Mouse (Mus musculus): Measurements from ENCODE around the gene Gm21719.
"Not testable (repeated sequence)": the region's sequence is repeated elsewhere in the genome, so short reads cannot be mapped to it uniquely, and the experiment has no call there.

Gene Gm21719

DNA sequence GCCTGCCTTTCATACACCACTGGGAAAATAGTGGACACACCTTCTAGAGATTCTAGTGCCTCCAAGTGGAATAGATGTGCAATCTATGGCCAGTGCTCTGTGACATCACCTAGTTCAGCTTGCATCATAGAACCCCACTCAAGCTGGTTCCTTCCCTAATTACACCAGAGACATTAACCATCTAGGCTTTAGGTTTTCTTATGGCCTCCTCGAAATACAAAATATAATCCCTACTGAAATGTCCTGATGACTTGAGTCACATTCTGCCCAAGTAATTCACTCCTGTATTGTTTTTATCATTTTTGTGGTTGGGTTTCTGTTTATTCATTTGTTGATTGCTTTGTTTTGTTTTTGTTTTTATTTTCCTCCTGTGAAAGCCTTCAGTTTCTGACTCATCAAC, at the start of gene Gm21719:
Gene Gm21719 (minus strand): TSS at position 101 of the 400 bp plus-strand sequence.
- in situ Hi-C loops (cut with MboI; ENCODE audit: low pct_unique_long_range_greater_than_20kb in 1 of 2, low sequenced_read_pairs in 2 of 2, unreplicated experiment in 1 of 2) = not testable (repeated sequence)
